Mouse (Mus musculus): ENCODE measurements at regions not wholly inside any gene's neighbourhood (a gene's known extent, or its start where the extent isn't known, plus 50 kb on each side); places are given as distances from the start of the nearest gene placed in this dataset.

- DNase-seq (ENCODE audit: low read depth) = no peak
Measured at GRCm38 (mm10) chr3:67661529-67661928, 79.0 kb downstream of the Mfsd1 start.

- DNase-seq (ENCODE audit: low read depth) = no peak
Measured at GRCm38 (mm10) chr3:67709322-67709721, 126.8 kb downstream of the Mfsd1 start.

GRCm38 (mm10) chr3:67711716-67712115 is 129.2 kb downstream of the Mfsd1 start:
- no peak for DNase-seq (ENCODE audit: low read depth)

- DNase-seq (ENCODE audit: low read depth) = no peak
Measured at GRCm38 (mm10) chr3:67731921-67732320, 149.4 kb downstream of the Mfsd1 start.

GRCm38 (mm10) chr3:67732858-67733257 is 150.3 kb downstream of the Mfsd1 start:
- DNase-seq (ENCODE audit: low read depth) = no peak

- DNase-seq (ENCODE audit: low read depth) = peak; percentile 60
Measured at GRCm38 (mm10) chr3:67754256-67754655, 137.8 kb upstream of the Iqcj start.

GRCm38 (mm10) chr3:67768603-67769002 is 123.4 kb upstream of the Iqcj start:
- no peak for DNase-seq (ENCODE audit: low read depth)

- DNase-seq (ENCODE audit: low read depth) = no peak
Measured at GRCm38 (mm10) chr3:67773403-67773802, 118.6 kb upstream of the Iqcj start.

GRCm38 (mm10) chr3:67782177-67782576 is 109.8 kb upstream of the Iqcj start:
- DNase-seq (ENCODE audit: low read depth) = no peak

- no peak for DNase-seq (ENCODE audit: low read depth)
Measured at GRCm38 (mm10) chr3:67806847-67807601, 85.0 kb upstream of the Iqcj start.

- DNase-seq (ENCODE audit: low read depth) = no peak
Measured at GRCm38 (mm10) chr3:67828156-67828555, 63.9 kb upstream of the Iqcj start.

GRCm38 (mm10) chr3:67833041-67833663 is 58.9 kb upstream of the Iqcj start:
- DNase-seq (ENCODE audit: low read depth) = peak; percentile 33

All from NIH3T3 (cell line).